Mouse (Mus musculus): Measurements from ENCODE around the gene Gm20388.

- TF ChIP-seq CTCF (IDR thresholded peaks at IDR 0.05; ENCODE audit: borderline replicate concordance, extremely low read depth, insufficient read depth, insufficient read length), result no peak
- no peak for TF ChIP-seq POLR2A (IDR thresholded peaks at IDR 0.05; ENCODE audit: borderline replicate concordance, extremely low read depth, insufficient read depth, insufficient read length, poor library complexity, severe bottlenecking)
Measured at GRCm38 (mm10) chr8:120325172-120325767, 414.6 kb downstream of the Gm20388 start.

Measured in brain, embryonic 14.5 days (tissue).